Comparison of ENCODE assay signal across 8 mouse cellular contexts in the genomic region with DNA sequence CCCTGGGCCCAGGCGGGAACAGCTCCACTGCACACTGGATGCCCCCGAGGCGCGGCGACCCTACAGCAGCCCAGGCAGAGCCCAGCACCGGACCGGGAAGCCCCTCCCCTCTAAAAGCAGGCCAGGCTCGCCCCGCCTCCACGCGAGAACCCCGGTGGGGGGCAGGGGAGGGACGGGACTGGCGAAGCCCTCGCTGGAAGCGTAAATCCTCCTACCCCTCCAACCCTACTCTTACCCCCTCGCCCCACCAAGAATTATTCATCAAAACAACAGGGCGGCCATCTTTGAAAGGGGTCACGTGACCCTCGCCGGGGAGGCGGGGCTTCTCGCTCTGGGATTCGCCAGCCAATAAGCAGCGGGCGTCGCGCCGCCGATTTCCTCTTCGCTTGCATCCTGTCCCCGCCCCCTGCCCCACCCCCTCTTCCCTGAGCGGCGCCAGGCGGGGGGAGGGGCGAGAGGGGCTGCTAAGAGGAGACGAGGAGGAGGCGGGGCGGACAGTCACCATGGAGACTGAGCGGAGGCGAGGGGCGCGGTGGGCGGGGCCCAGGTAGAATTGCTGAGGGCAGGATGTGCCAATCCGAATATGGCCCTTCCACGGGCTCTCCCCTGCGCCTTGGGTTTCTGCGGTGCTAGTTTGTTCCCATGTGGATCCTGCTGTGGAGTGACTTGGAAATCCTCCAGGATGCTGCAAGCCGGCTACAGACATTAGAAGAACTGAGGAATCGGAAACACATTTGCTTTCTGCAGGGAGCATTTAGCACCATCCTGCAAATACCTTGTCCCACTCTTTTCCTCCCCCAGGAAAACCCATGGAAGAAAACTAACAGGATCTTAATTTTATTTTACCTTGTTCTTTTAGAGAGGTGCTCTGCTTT. TPM values are rescaled to one million over a fixed set of nuclear protein-coding genes. Genes with fewer than 3 reads are reported as not detected.
A peak's percentile ranks its signal among the peaks of the same experiment; 100 is the strongest.
DNase-seq lines count a peak whose midpoint lies in the region; ATAC-seq lines count a peak whose summit lies in the region.

Gene Ube4b, minus strand, starts transcription at position 425 of the 875 bp plus-strand sequence.

- no peaks in the 10 kb centered on the region for H3K9me3 ChIP-seq in hindbrain, embryonic 12.5 days (replicated peaks)

- peak; percentile 99 for DNase-seq in Muller cell, postnatal 12 days (ENCODE audit: inconsistent ontology term)
- peak; percentile 97 for DNase-seq in cerebellum, adult 9-11 months
- DNase-seq in frontal cortex, postnatal 10 days (ENCODE audit: low spot score in 2 of 2): peak; percentile 98
- peak; percentile 97 to 98 for DNase-seq in layer of hippocampus, postnatal 14 days (ENCODE audit: low spot score in 2 of 2)
- peak; percentile 97 for DNase-seq in lung, postnatal 14 days
- DNase-seq in retina, adult 2 months (ENCODE audit: low read depth, low spot score): peak; percentile 85
- peak; percentile 99 to 100 for DNase-seq in thymus, postnatal 36 days

- peak within 1 kb of the TSS; percentile 100 for H3K27ac ChIP-seq in hindbrain, embryonic 12.5 days

- no peaks in the 10 kb centered on the region for H3K36me3 ChIP-seq in hindbrain, embryonic 12.5 days

- WGBS in hindbrain, embryonic 12.5 days: under 1% methylated on average over 45 of the region's 50 CpGs

- peaks cover 13% of the 10 kb centered on the region for H3K4me1 ChIP-seq in hindbrain, embryonic 12.5 days

- peak within 1 kb of the TSS; percentile 92 for H3K4me3 ChIP-seq in hindbrain, embryonic 12.5 days

- peak within 1 kb of the TSS; percentile 76 for H3K4me2 ChIP-seq in hindbrain, embryonic 12.5 days (replicated peaks)

- peak; percentile 96 for ATAC-seq in hindbrain, embryonic 12.5 days (ENCODE audit: low FRiP score)

- no peaks in the 10 kb centered on the region for H3K27me3 ChIP-seq in hindbrain, embryonic 12.5 days

- peak within 1 kb of the TSS; percentile 93 for H3K9ac ChIP-seq in hindbrain, embryonic 12.5 days

RNA-seq across cellular contexts. Expression of gene Ube4b, which starts in this region (rescaled TPM):
- 82.8 and 92.7 TPM in 2 replicates for polyA plus RNA-seq in hindbrain, embryonic 12.5 days (2016; fragmentation: Nextera tagmentation; extraction: Ambion mirVana)
- 100 to 1,000 TPM; 107 to 110 TPM for total RNA-seq in layer of hippocampus, postnatal 14 days (2021)

Comparison
In these comparisons a context has a peak if more than half of its experiments do, and no peak if none do; other contexts are left out.
1. Peak in every context shown above with its lines: DNase-seq, ATAC-seq, H3K4me3 ChIP-seq and H3K27ac ChIP-seq.